19 mouse cellular contexts compared by ENCODE assay signal in genomic region chr5:150064286-150064685, GRCm38 (mm10). TPM values are rescaled to one million over a fixed set of nuclear protein-coding genes. Genes with fewer than 3 reads are reported as not detected.
"Had no signal": no experiment of that assay in that cellular context is flagged by ENCODE, and none has a peak within 500 bp of the region (broad histone marks: within the 10 kb centered on the region; RNA-seq: fewer than 3 reads in every experiment).

No protein-coding gene starts in this region.

- H3K4me2 ChIP-seq: liver, embryonic 15.5 days; lung, embryonic 15.5 days; midbrain, embryonic 11.5 days; midbrain, embryonic 13.5 days; neural tube, embryonic 12.5 days had no signal

- H3K9me3 ChIP-seq: liver, embryonic 15.5 days; lung, embryonic 15.5 days; midbrain, embryonic 13.5 days; neural tube, embryonic 12.5 days had no signal

- DNase-seq: liver, postnatal 0 days; lung, adult 2 months; lung, postnatal 14 days; lung, postnatal 36 days; right cerebral cortex, postnatal 14 days; spleen, adult 18-20 months; thymus, adult 18-20 months; thymus, postnatal 14 days; thymus, postnatal 4 days had no signal

- H3K27me3 ChIP-seq: liver, embryonic 15.5 days; lung, embryonic 15.5 days; megakaryocyte, embryonic 14.5 days; midbrain, embryonic 13.5 days; neural tube, embryonic 12.5 days had no signal

- H3K36me3 ChIP-seq: liver, embryonic 15.5 days; lung, embryonic 15.5 days; midbrain, embryonic 13.5 days; neural tube, embryonic 12.5 days had no signal

- H3K9ac ChIP-seq: liver, embryonic 15.5 days; liver, postnatal 0 days; lung, embryonic 15.5 days; midbrain, embryonic 13.5 days; neural tube, embryonic 12.5 days had no signal

- H3K4me3 ChIP-seq: liver, embryonic 15.5 days; lung, embryonic 15.5 days; megakaryocyte, embryonic 14.5 days; midbrain, embryonic 13.5 days; neural tube, embryonic 12.5 days had no signal

- ATAC-seq: liver, postnatal 0 days; lung, postnatal 0 days; midbrain, embryonic 13.5 days had no signal

- H3K4me1 ChIP-seq: liver, embryonic 15.5 days; lung, embryonic 15.5 days; megakaryocyte, embryonic 14.5 days had no signal

- H3K27ac ChIP-seq: liver, embryonic 15.5 days; lung, embryonic 15.5 days; macrophage; midbrain, embryonic 13.5 days; neural tube, embryonic 12.5 days had no signal

RNA-seq across cellular contexts. Expression of gene Rxfp2, which starts 45.8 kb away (rescaled TPM):
- polyA plus RNA-seq: liver, embryonic 15.5 days; liver, postnatal 0 days; macrophage; small intestine, adult 2 months; thymus, postnatal 0 days had no signal
